Mouse (Mus musculus): ENCODE measurements at regions not wholly inside any gene's neighbourhood (a gene's known extent, or its start where the extent isn't known, plus 50 kb on each side); places are given as distances from the start of the nearest gene placed in this dataset.

DNA sequence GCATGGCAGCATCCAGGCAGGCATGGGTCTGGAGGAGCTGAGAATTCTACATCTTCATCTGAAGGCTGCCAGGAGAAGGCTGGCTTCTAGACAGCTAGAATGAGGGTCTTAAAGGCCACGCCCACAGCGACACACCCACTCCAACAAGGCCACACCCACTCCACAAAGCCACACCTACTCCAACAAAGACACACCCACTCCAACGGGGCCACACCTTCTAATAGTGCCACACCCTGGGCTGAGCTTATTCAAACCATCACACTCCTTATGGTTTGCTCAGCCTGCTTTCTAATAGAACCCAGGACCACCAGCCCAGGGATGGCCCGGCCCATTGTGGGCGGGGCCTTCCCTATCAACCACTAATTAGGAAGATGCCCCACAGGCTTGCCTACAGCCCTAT, 149.0 kb downstream of the 2410131K14Rik start:
- Histone ChIP-seq H3K27me3 (replicated peaks; ENCODE audit: low read depth, poor library complexity, severe bottlenecking) (peaks cover 40% of the 10 kb centered on the region), H3K36me3 (replicated peaks) (no peaks in the 10 kb centered on the region), H3K9me3 (peaks cover 20% of the 10 kb centered on the region), H3K4me3 (no peak overlapping the region), H3K27ac (replicated peaks) (no peak overlapping the region), H3K4me1 (peaks cover 15% of the 10 kb centered on the region)
- WGBS = 56% methylated on average over 5 of the region's 5 CpGs
- DNase-seq (ENCODE audit: low spot score) = no peak

DNA sequence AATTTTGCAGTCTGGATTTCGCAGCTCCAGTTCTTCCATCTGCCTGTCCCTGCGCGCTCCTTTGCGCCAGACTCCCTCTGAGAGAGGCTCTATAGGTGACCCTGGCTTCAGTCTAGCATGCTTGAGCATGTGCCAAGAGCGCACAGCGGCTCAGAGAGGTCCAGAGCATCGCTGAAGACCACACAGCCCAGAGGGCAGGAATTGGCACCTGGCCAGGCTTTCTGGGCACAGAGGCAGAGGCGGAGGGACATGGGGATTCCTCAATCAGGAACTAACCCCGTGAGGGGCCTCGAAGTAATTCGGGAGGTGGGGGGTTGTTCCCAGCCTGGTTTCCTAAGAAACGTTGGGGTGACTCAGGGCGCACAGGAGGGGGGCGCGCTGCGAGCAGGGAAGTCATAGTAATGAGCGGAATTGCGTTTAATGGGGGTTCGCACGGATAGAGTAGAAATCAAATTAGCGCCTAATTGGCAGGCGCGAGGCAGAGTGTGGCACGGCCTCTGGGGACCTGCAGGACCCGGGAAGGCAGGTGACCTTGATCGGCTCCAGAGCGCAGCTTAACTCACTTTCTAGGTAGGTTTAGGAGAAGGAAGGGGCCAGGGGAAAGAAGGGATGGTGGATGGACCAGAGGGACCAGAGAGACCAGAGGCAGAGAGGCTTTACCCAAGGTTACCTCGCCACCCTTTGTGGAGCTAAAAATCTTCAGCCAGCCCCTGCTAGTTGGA, 151.1 kb downstream of the 2410131K14Rik start:
- Histone ChIP-seq H3K27me3 (replicated peaks; ENCODE audit: low read depth, poor library complexity, severe bottlenecking) (peaks cover 40% of the 10 kb centered on the region), H3K9me3 (no peaks in the 10 kb centered on the region), H3K27ac (replicated peaks) (no peak overlapping the region), H3K36me3 (replicated peaks) (no peaks in the 10 kb centered on the region), H3K4me1 (peaks cover 24% of the 10 kb centered on the region), H3K4me3 (peak overlapping the region; percentile 31; the same call in 1 of the 2 replicates)
- DNase-seq (ENCODE audit: low spot score) = no peak
- WGBS = 12% methylated on average over 28 of the region's 28 CpGs

DNA sequence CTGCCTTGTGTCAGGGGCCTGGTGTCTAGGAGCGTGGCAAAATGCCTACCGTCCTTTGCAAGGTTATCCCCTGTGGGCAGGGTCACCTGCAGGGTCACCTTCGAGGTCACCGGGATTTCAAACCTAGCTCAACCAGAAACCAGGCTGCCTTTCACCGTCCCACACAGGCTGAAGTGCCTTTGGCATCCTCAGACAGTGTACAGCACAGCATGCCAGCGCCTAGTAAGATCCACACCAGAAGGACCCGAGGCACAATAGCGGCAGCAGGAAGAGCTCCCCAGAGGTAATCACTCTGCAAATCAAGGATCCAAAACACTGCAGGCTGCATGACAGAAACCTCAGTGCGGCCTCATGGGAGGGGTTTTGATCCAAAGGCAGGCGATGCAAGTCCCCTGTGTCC, 155.9 kb downstream of the 2410131K14Rik start:
- no peak overlapping the region for H3K4me3 ChIP-seq
- peaks cover 29% of the 10 kb centered on the region for H3K27me3 ChIP-seq (replicated peaks; ENCODE audit: low read depth, poor library complexity, severe bottlenecking)
- no peaks in the 10 kb centered on the region for H3K36me3 ChIP-seq (replicated peaks)
- peaks cover 20% of the 10 kb centered on the region for H3K4me1 ChIP-seq
- H3K9me3 ChIP-seq = peaks cover 4% of the 10 kb centered on the region; the same call in 1 of the 2 replicates
- no peak overlapping the region for H3K27ac ChIP-seq (replicated peaks)
- no peak for DNase-seq (ENCODE audit: low spot score)
- WGBS = 35% methylated on average over 10 of the region's 10 CpGs

DNA sequence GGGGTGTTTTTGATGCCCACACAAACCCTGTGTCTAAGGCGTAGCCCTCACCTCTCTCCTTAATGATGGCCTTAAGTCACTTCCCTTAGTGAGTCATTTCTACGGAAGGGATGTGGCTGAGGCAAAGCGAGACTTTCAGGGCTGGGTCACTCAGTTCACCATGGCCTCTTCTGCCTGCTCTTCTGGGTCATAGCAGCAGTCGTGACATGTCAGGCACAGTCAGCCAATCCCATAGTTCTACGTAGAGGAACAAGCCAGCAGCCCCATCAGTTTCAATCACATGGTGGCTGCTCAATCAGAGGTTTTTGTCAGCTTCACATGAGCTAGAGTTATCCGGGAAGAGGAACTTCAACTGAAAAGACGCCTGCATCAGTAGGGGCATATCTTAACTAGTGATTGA, 156.1 kb upstream of the Med13l start:
- H3K27me3 ChIP-seq (replicated peaks; ENCODE audit: low read depth, poor library complexity, severe bottlenecking) = peaks cover 15% of the 10 kb centered on the region; the same call in 1 of the 2 replicates
- H3K36me3 ChIP-seq (replicated peaks) = no peaks in the 10 kb centered on the region
- H3K4me1 ChIP-seq = peaks cover 13% of the 10 kb centered on the region
- DNase-seq (ENCODE audit: low spot score) = no peak
- 76% methylated on average over 7 of the region's 7 CpGs for WGBS
- no peak overlapping the region for H3K27ac ChIP-seq (replicated peaks)
- peaks cover 5% of the 10 kb centered on the region; the same call in 1 of the 2 replicates for H3K9me3 ChIP-seq
- no peak overlapping the region for H3K4me3 ChIP-seq

DNA sequence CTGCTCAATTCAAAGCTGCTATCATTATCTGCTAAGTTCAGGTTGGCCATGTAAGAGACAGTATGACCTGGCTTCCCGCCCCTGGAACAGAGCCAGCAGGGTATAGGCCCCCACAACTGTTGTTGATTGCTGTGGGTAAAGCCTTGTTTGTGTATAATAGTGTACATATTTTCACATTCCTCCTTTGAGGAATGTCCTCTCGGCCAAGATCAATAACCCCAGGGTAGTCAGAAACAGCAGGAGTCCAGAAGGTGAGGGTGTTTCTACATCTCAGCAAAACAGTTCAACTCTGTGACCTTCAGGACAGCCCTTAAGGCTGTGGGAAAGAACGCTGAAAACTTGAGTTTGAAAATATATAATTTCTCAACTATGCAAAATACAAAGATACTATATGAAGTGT, 155.1 kb upstream of the Med13l start:
- H3K27ac ChIP-seq (replicated peaks) = no peak overlapping the region
- H3K36me3 ChIP-seq (replicated peaks) = no peaks in the 10 kb centered on the region
- peaks cover 15% of the 10 kb centered on the region; the same call in 1 of the 2 replicates for H3K27me3 ChIP-seq (replicated peaks; ENCODE audit: low read depth, poor library complexity, severe bottlenecking)
- H3K4me1 ChIP-seq = peaks cover 9% of the 10 kb centered on the region
- peaks cover 5% of the 10 kb centered on the region; the same call in 1 of the 2 replicates for H3K9me3 ChIP-seq
- DNase-seq (ENCODE audit: low spot score) = no peak
- H3K4me3 ChIP-seq = no peak overlapping the region
- WGBS = 85% methylated on average over 3 of the region's 3 CpGs

DNA sequence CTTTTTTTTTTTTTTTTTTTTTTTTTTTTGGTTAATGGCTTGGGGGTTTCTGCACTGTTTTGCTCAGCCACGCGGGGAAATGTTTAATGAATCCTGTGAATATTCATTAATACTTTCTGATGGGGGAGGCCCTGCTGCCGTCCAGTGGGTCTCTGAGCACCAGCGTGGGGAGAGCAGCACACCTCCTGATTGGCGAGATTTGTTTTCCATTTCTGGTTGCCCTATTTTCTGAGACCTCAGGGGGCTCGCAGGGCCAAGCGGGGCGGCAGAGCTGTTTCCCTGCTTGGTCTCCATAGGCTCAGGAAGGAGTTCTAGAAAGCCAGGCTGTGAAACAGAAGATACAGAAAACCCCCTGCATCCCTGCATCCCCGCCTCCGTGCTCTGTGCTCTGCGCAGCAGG, 153.0 kb upstream of the Med13l start:
- H3K27me3 ChIP-seq (replicated peaks; ENCODE audit: low read depth, poor library complexity, severe bottlenecking) = peaks cover 13% of the 10 kb centered on the region; the same call in 1 of the 2 replicates
- no peaks in the 10 kb centered on the region for H3K36me3 ChIP-seq (replicated peaks)
- H3K4me3 ChIP-seq = no peak overlapping the region
- peaks cover 5% of the 10 kb centered on the region; the same call in 1 of the 2 replicates for H3K9me3 ChIP-seq
- no peaks in the 10 kb centered on the region for H3K4me1 ChIP-seq
- peak overlapping the region; percentile 24; the same call in 1 of the 2 replicates for H3K27ac ChIP-seq (replicated peaks)
- 46% methylated on average over 11 of the region's 11 CpGs for WGBS
- no peak for DNase-seq (ENCODE audit: low spot score)

DNA sequence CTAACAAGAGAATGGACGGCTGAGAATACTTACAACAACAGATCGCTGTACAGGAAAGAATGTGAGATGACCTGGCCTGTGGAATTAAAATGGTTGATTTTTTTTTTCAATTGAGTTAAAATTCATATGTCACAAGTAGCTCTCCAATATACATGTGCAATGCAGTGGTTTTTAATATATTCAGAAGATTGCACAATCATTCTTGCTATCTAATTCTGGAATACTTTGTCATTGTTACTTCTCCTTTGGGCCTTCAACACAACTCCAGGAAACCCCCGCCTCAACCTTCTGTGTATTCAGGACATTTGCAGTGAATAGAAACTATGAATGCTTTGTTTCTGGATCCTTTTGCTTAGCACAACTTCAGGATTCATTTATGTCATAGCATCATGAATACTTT, 152.5 kb upstream of the Med13l start:
- Histone ChIP-seq H3K27ac (replicated peaks) (0 out of 2 replicates have a peak overlapping the region, but pooled peaks have one; percentile 24), H3K9me3 (peaks cover 5% of the 10 kb centered on the region; the same call in 1 of the 2 replicates), H3K4me3 (no peak overlapping the region), H3K27me3 (replicated peaks; ENCODE audit: low read depth, poor library complexity, severe bottlenecking) (peaks cover 8% of the 10 kb centered on the region; the same call in 1 of the 2 replicates), H3K4me1 (no peaks in the 10 kb centered on the region), H3K36me3 (replicated peaks) (no peaks in the 10 kb centered on the region)
- 69% methylated on average over 3 of the region's 3 CpGs for WGBS
- no peak for DNase-seq (ENCODE audit: low spot score)

DNA sequence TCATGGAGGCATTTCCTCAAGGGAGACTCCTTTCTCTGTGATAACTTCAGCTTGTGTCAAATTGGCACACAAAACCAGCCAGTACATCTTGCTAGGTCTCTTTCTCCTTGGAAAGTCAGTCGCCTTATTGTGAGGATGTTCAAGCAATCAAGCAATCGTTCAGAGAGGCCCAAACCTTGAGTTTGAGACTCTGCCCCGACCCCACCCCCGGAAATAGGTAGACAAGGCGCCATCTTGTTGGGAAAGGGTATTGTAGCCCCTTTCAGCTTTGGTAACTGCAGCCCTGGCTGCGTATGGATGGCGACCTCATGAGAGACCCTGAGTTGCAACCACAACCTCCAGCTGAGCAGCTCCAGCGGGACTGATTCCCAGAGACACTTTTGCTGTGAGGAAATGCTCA, 151.7 kb upstream of the Med13l start:
- peaks cover 5% of the 10 kb centered on the region; the same call in 1 of the 2 replicates for H3K4me1 ChIP-seq
- peaks cover 8% of the 10 kb centered on the region; the same call in 1 of the 2 replicates for H3K27me3 ChIP-seq (replicated peaks; ENCODE audit: low read depth, poor library complexity, severe bottlenecking)
- H3K27ac ChIP-seq (replicated peaks) = no peak overlapping the region
- H3K4me3 ChIP-seq = no peak overlapping the region
- peaks cover 5% of the 10 kb centered on the region; the same call in 1 of the 2 replicates for H3K9me3 ChIP-seq
- no peak for DNase-seq (ENCODE audit: low spot score)
- WGBS = 88% methylated on average over 8 of the region's 8 CpGs
- no peaks in the 10 kb centered on the region for H3K36me3 ChIP-seq (replicated peaks)

DNA sequence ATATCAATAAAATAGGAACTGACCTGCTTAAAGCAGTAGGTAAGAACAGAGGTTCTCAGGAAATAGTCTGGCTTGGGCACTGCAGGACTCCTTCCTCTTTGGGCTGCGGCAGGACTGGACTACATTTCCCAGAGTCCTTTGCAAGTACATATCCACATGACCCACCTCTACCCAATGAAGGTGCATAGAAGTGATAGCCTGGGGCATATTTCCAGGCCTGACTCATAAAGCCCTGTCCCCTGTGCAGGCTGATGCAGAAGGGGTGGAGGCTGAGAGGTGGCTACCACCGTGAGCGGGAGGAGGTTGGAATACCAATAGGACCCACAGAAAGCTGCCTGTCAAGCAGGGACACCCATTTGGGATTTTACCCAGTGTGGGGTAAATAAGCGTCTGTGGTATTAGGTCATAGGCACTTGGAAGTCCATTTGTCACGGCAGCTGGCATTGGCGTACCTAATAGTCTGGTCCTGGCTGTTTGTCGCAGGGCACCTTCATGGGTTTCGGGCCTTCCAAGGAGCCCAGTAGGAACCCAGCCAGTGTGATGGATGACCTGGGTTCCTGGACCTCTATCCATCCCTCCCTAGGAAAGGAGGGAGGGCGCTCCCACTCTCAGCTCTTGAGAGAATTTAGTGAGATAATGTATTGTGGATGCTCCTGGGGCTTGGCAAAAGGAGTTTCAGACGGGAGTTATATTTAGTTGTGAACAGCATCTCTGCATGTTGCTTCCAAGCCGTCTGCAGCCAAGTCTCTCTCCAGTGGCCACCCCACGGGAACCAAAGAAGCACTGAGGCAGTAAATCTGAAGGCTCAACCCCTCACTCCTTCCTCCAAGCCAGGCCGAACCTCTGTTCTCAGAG, 146.8 kb upstream of the Med13l start:
- Histone ChIP-seq H3K27me3 (replicated peaks; ENCODE audit: low read depth, poor library complexity, severe bottlenecking) (0 out of 2 replicates have a peak, but pooled peaks cover 3% of the 10 kb centered on the region), H3K36me3 (replicated peaks) (no peaks in the 10 kb centered on the region), H3K9me3 (no peaks in the 10 kb centered on the region), H3K4me1 (peaks cover 5% of the 10 kb centered on the region; the same call in 1 of the 2 replicates), H3K4me3 (no peak overlapping the region), H3K27ac (replicated peaks) (no peak overlapping the region)
- 70% methylated on average over 13 of the region's 13 CpGs for WGBS
- DNase-seq (ENCODE audit: low spot score) = peak; percentile 57

DNA sequence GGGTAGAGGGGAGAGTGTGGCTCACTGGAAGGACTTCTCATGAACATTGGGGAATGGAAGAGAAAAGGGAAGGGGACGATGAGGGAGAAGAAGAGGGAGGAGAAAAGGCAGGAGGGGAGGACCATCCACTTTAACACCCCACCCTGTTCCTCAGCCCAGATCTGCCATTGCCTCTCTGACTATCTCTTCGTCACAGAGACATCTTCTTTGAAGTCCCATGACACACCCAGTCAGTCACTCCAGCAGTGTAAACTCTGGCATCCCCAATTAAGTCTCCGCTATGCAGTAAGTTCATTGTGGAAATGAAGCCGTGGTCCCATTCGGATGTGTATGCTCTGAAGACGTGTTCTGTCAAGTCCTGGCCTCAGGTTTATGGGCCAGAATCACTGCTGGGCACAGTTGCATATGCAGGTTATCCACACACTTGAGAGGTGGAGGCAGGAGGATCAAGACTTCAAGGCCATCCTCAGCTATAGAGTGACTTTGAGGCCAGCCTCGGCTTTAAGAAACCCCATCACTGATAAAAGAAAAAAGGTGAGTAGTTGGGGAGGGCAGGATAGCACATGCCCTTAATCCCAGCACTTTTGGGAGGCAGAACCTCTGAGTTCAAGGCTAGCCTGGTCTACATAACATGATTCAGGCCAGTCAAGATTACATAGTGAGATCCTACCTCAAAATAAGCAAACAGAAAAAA, 141.0 kb upstream of the Med13l start:
- WGBS = 87% methylated on average over 7 of the region's 7 CpGs

DNA sequence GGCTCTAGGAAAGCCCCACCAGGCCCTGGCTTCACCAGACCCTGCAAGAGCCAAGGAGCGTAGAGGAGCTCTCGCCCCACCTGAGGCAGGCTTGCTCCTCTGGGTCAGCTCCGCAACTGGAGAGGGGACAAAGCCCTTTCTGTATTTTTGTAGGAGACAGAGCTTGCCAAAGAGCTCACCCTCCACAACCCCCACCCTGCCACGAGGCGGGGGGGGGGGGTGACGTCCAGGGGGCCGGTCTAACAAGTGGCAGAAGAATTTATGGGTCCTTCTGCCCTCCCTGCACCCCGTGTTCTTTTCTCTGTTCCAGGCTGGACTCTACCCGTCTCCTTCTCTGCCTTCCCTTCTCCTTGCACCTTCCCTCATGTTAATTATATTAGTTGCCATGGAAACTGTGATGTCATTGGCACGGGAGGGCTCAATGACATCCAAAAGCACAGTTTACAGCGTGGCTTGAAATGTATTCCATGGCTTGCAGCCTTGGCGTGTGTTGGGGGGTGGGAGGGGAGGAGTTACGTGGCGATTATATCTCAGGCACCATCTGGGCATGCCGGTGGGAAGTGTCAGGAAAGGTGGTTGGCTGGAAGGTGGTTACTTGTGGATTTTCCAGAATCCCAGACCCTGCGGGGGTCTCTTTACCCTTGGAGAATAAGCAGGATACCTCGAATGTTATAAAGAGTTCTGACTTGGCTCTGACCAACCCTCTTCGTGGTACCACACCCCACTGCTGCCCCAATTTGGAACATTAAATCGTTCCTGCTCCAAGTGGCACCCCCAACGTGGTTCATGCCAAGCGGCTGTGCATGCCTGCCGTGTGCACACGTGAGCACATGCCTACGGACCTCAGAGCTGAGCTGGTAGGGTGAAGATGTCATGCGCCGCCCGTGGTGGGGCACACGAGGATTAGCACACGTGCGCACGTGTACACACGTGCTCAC, 138.3 kb upstream of the Med13l start:
- peak overlapping the region; percentile 48 for H3K4me3 ChIP-seq
- WGBS = 50% methylated on average over 32 of the region's 32 CpGs
- peaks cover 32% of the 10 kb centered on the region for H3K27me3 ChIP-seq (replicated peaks; ENCODE audit: low read depth, poor library complexity, severe bottlenecking)
- H3K4me1 ChIP-seq = peaks cover 33% of the 10 kb centered on the region
- H3K36me3 ChIP-seq (replicated peaks) = no peaks in the 10 kb centered on the region
- H3K27ac ChIP-seq (replicated peaks) = peak overlapping the region; percentile 76
- peak; percentile 61 for DNase-seq (ENCODE audit: low spot score)
- no peaks in the 10 kb centered on the region for H3K9me3 ChIP-seq

More for the DNA sequence above, 141.0 kb upstream of the Med13l start:
- peaks cover 17% of the 10 kb centered on the region for H3K27me3 ChIP-seq (replicated peaks; ENCODE audit: low read depth, poor library complexity, severe bottlenecking)
- H3K9me3 ChIP-seq = no peaks in the 10 kb centered on the region
- H3K4me1 ChIP-seq = peaks cover 23% of the 10 kb centered on the region
- no peaks in the 10 kb centered on the region for H3K36me3 ChIP-seq (replicated peaks)
- DNase-seq (ENCODE audit: low spot score) = no peak
- H3K27ac ChIP-seq (replicated peaks) = no peak overlapping the region
- no peak overlapping the region for H3K4me3 ChIP-seq
